Mouse (Mus musculus): ENCODE data around the gene Pou2af1.
A peak's percentile ranks its signal among the peaks of the same experiment; 100 is the strongest.

Pou2af1 gene

DNA sequence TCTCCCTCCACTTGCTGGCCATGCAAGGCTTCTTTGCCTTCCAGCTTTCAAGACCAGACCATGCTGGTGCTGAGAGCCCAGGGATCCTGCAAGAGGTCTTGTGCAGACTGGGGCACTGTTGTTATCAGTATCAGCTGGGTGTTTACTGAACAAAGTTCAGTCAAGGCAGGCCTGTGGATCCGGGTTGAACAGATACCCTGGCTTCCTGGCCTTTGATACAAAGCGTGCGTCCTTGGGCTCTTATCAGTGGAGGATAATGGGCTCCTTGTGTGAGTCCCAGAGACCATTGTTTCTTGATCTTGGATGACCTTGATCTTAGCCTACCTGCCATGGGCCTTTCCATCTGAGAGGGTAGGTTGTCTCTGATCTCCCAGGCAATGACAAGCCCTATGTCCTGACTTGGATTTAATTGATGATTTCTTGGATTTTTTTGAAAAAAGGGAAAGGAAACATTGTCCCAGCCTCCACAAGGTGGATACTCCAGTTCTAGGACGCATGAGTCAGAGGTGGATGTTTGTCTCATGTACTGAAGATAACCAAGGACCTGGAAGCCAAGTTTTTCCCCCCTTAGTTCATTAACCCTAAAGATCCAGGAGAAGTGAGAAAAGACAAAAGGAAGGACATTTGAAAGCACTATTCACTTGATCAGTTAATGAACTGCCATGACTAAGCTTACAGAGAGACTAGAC, 17.3 kb downstream of the Pou2af1 start:
- DNase-seq: no peak

DNA sequence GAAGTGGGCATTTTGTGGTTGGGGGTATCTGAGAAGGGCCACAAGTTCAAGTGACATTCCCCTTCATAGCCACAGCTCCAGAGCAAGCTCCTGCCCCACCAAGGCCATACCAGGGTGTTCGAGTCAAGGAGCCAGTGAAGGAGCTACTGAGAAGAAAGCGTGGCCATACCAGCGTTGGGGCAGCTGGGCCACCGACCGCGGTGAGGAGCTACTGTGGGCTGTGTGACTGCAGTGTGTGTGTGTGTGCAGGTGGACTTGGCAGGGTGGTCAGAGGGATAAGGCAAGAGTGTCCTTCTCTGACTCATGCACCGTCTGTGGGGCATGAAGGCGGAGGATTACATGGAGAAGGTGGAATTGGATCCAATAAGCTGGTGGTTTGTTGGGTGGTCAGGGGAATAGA, 18.7 kb downstream of the Pou2af1 start:
- no peak for DNase-seq

DNA sequence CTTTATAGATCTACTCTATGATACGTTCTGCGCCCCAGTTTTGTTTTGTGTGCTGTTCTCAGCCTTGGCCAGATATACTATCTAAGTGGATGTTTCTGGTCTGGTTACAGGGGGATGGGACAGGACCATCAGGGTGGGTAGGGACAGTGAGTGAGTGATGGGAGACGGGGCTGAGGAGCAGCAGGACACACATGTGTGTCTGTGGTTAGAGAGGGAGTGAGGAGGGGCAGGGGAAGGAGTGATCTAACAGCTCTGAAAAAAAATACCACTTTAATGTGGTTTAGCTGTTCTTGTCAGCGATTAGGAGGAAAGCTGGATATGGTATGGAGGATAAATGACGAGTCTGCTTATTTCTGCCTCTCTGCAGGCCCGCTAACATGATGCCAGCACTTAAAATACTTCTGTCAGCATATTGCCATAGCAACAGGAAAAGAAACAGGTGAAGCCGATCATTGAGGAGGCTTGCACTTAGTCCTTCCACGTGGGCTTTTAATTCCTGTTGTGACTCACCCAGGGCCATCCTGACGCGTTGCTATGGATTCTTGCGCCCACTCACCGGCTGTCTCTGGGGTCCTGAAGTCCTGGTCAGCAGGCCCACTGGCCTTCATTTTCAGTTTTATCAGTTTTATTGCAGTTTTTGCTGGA, 25.4 kb downstream of the Pou2af1 start:
- no peak for DNase-seq

DNA sequence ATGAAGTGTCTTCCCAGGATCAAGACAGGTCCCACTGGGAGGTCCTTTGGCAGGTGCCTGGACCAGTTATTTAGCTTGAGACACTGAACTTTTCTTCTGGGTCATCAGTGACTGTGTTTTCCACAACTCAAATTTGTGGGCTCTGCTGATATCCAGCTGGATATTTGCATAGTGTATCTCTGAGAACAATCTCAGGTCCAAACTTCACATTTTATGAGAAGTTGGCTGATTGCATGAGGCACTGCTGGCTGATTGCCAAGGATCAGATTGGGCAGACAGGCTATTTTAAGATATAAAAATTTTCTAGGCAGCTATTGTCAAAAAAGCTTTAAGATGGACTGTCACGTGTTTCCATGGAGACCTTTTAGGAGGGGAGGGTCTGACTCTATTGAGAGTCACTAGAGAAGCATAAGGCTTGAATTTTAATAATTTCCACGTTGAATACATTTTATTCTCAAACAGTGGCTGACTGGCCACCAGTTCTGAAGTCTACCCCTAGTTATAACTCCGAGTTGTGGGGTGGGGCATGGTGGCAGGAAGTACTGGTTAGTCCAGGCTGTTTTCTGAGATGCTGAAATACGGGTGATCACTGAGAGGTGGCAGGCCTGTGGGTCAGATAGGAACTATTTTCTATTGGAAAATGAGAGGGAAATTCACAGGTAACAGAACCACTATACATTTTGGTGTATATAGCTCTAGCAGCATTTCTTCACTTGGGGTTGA, 43.4 kb downstream of the Pou2af1 start:
- DNase-seq: no peak

DNA sequence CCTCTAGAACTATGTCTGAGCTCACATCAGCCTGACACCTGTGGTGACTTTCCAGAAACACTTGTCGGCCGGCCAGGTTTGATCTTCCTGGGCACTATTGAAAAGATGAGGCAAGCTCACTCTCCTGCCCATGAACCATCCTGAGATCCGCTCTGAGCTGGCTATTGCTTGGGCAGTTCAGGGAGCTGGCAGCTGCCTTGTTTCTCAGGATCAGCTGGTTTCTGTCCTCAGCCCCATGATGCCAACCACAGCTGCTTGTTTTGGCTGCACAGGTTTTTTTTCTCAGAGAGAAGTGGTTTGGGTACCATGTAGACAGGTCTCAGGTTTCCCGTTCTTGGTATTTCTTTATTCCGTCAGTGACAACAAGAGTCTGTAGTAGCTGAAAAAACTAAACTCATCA, 44.9 kb downstream of the Pou2af1 start:
- DNase-seq: no peak

DNA sequence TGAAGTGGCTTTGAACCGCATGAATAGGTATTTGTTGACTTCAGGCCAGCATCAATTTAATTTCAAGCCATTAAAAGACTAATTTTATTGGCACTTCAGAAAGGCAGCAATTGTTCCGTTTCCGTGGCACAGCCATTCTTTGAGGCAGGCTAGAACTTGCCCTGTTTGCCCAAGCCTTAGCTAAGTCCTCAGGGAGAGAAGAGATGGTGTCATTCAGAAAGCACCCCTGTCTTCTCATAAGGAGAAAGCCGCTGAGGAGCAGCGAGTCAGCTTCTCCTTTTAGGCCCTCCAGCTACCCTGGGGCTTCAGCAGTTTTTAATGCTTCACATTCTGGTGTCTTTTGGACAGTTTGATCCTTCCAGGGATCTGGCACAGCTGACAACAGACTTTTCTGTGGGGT, 55.3 kb downstream of the Pou2af1 start:
- DNase-seq: no peak

DNA sequence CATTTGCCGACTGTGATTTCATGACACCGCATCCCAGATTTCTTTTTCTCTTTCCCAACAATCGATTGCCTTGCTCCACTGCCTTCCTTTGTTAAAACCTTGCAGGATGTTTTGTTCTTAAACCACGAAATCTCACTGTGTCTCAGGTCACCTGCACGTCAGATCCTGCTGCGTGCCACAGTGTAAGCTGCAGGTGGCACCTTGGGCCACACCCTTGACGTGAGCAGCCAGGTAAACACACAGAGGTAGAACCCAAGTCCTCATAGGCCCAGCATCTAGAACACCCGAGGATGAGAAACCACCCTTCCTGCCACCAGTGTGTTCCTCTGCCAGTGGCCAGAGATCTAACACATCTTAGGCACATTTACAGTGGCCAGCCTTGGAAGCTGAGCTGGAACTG, 57.6 kb downstream of the Pou2af1 start:
- DNase-seq: no peak

DNA sequence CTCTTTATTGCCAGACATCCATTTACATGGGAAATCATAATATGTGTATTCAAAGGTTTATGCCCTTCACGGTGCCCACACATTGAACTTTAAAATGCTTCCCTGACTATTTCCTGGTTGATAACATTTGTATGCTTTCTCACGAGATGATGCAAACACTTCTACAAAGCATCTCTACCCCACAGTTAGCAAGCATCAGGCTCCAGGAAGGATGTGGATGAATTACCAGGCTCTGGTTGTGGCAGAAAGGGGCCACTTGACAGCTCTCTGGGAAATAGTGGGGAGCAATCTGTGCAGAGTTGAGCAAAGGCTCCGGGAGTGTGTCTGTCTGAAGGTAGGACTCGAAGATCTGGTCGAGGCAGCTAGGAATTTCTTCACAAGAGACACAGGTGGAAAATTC, 58.6 kb downstream of the Pou2af1 start:
- no peak for DNase-seq

DNA sequence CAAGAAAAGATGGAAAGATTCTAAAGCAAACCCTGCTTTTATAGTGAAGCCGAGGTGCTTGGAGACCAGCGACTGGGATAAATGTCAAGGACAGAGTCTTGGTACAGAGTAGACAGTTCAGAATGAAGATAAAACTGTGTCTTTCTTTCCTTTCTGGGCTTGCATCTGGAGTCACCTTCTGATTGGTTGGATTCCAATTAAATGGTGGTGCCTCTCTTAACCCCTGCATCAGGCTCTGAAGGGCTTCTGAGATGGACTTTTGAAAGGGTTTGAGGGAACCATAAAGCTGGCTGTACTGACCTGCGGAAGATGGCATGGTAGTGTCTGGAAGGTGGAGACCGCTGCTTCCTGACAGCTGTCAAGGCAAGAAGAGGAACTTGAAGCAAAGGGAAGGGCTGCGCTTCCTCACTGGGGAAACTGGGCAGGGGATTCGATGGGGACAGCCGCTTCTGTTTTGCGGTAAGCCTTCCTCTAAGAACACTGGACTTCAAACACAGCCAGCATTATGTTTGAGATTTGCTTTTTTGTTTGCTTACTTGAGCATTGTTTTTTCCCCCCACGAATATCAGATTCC, 60.2 kb downstream of the Pou2af1 start:
- DNase-seq: peak in 1 of 2 experiments; percentile 21

DNA sequence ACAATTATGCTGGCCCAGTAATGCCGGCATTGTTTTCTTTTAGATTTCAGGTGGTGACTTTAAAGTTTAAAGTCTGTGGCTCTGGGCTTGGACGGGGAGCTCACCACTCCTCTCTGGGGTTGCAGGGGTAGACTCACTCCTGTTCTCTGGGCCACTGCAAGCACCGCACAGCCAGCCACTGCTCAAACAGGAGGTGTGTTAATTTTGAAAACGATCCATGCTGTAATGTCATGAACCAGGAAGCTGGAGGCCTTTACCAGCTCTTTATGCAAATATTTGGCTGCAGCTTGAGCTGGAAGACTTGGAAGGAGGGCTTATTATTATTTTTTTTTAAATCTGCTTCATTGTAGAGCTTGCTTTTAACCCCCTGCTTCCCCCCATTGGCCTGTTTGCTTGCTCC, 61.2 kb downstream of the Pou2af1 start:
- peak; percentile 34 to 56 for DNase-seq

DNA sequence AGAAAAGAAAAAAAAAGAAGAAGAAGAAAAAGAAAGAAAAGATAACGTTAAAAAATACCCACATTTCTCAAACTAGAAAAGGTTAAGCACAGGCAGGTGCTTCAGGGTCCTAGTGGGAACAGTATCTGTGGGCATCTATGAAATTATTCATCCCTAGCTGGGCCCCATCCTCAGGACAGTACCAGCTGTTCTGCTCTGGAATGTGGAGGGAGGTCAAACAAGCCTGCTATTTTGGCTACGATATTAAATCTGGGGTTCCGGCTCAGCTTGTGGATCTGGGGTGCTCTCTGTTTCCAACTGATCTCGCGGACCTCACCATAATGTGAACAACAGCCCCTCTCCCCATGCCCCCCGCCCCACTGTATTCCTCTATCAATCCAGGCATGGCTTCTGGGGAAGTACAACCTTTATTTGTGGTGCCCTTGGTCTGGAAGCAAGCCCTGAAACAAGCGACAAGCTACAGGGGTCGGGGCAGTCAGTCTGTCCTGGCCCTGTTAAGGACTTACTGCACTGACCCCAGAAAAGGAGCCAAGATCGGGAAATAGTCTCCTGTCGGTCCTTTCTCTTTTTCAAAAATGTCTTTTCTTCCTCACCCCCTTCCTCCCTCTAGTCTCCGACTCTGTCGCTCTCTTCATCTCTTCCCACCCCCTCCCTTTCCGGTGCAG, 64.5 kb downstream of the Pou2af1 start:
- DNase-seq: no peak

DNA sequence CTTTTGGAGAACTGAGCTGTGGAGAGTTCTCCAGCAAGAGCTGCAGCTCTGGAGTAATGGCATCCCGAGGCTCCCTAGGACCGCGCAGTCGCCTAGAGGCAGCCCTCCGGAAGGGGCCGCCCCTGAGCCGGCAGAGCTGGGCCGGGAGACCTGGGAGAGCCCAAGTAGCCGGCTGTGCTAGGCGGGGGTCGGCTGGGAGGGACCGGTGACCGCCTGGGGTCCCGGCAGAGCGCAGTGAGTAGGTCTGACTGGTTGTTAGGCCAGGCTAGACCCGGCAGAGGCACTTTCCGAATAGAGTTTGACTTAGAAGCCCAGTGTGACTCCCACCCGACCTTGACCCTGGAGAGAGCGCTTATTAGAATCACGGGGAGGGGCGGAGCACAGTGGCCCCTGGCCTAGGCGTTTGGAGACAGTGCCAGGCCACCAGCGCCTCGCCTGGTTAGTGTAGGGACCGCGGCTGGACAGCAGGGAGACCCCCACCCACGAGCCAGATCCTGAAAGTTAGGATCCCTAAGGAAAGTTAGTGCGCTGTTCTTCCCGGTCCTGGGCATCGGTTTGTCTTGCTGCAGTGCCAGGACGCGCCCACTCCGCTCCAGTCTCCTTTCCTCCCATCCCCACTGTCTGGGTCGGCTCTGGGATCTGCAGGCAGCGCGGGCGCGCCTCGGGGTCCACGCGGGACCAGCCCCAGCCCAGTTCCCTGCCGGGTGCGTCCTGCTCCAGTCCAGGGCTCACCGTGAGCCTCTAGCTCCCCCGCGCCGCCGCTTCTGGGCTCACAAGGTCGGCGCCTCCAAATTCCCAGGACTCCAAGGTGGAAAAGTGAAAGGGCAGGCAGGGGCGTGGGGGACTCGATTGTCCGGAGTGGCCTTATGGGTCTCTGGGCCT, 65.2 kb downstream of the Pou2af1 start, which contains the start of gene Colca2:
Colca2 (minus strand) TSS at position 70 of the 882 bp plus-strand sequence.
- DNase-seq: peak; percentile 90 to 94

DNA sequence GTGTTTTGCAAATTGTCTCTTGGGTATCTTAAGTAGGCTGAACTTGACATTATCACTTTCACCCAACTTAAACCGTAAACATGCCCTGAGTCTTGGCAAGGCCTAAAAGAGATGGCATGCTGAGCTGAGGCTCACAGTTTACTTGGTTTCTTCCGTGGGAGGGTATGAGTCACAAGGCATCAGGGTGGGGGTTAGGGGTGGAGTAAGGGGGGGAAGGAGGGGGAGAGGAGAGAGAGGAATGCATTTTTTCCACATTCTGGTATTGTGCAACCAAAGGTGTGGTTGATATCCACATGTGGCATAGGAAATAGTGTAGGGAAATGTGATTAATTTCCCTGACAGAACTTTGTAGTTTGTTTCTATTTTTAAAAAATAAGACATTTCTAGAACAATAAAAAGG, 72.6 kb downstream of the Pou2af1 start:
- peak; percentile 40 to 42 for DNase-seq
